ENCODE assay signal across 8 mouse cellular contexts in the genomic region with DNA sequence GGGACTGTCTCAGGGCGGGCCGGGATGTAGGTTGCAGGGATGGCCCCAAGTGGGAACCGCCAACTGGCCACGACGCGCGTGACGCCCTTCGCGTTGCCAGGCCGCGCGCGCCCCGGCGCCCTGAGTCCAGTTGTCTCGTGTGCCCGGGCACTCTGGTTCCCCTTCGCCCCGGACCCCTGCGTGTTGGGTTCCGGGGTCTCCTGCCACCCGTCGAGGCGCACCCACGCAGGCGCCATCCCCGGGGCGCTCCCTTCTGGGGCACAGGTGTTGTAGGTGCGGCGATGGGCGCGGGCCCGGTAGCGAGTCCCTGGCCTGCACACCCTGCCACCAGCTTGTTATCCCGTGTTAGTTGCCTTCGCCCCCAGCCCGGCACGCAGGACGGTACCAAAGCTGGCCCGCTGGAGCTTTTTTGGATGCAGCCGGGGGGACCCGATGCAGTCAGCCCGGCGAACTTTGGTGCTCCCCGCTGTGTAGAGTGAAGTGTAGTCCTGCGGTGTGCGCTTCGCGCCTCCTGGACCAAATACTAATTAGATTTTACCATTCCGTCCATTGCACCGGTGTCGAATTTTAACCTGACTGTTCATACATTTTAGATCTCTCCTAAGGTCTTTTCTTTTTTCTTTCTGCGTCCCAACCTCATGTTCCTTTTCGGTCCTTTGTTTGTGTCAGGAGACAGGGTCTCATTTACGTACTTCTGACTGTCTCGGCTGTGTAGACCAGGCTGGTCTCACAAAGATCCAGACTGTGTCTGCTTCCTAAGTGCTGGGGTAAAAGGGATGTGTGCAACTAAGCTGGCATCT. TPM values are rescaled to one million over a fixed set of nuclear protein-coding genes. Genes with fewer than 3 reads are reported as not detected.
DNase-seq lines count a peak whose midpoint lies in the region; ATAC-seq and TF ChIP-seq lines count a peak whose summit lies in the region.

No protein-coding gene starts in this region.

- H3K4me3 ChIP-seq in layer of hippocampus, adult 2 months = peak overlapping the region; percentile 76
- peak overlapping the region; percentile 93 for H3K4me3 ChIP-seq in forebrain, embryonic 12.5 days (replicated peaks)
- H3K4me3 ChIP-seq in liver, adult 2 months (ENCODE audit: insufficient read depth, low read depth, low read length) = peak overlapping the region; percentile 98

- peak overlapping the region; percentile 89 for H3K9ac ChIP-seq in forebrain, embryonic 12.5 days
- peak overlapping the region; percentile 98 for H3K9ac ChIP-seq in liver, adult 2 months (ENCODE audit: low read depth, low read length)

- no peaks in the 10 kb centered on the region for H3K36me3 ChIP-seq in forebrain, embryonic 12.5 days (replicated peaks)
- no peaks in the 10 kb centered on the region for H3K36me3 ChIP-seq in liver, adult 2 months (ENCODE audit: control insufficient read depth, insufficient read depth, low read length)

- H3K27ac ChIP-seq in layer of hippocampus, adult 2 months = peak overlapping the region; percentile 96
- H3K27ac ChIP-seq in forebrain, embryonic 12.5 days = peak overlapping the region; percentile 63; the same call in 1 of the 2 replicates
- peak overlapping the region; percentile 77 for H3K27ac ChIP-seq in liver, adult 2 months (replicated peaks; ENCODE audit: insufficient read depth, low read depth, low read length)

- no peaks in the 10 kb centered on the region for H3K27me3 ChIP-seq in forebrain, embryonic 12.5 days
- no peaks in the 10 kb centered on the region for H3K27me3 ChIP-seq in liver, adult 2 months (ENCODE audit: control insufficient read depth, insufficient read depth, low read length)

- DNase-seq in layer of hippocampus, adult 2 months (ENCODE audit: low spot score in 2 of 2) = no peak
- no peak for DNase-seq in layer of hippocampus, adult 9-11 months
- peak; percentile 50 for DNase-seq in R1 (ENCODE audit: low read depth, low spot score)
- DNase-seq in liver, adult 2 months (ENCODE audit: extremely low read depth, low read depth, low spot score) = no peak
- no peak for DNase-seq in ovary, adult 18-20 months (ENCODE audit: low spot score)
- no peak for DNase-seq in left cerebral cortex, postnatal 10 days (ENCODE audit: extremely low spot score in 1 of 2, low spot score in 2 of 2)
- no peak for DNase-seq in thymus, postnatal 0 days (ENCODE audit: low spot score)

- H3K9me3 ChIP-seq in forebrain, embryonic 12.5 days = no peaks in the 10 kb centered on the region

- under 1% methylated on average over 57 of the region's 57 CpGs for WGBS in forebrain, embryonic 12.5 days
- 3% methylated on average over 57 of the region's 57 CpGs for WGBS in liver, adult 2 months

- peak; percentile 51 for ATAC-seq in forebrain, embryonic 12.5 days (ENCODE audit: low FRiP score)

- peaks cover 33% of the 10 kb centered on the region for H3K4me1 ChIP-seq in forebrain, embryonic 12.5 days
- peaks cover 14% of the 10 kb centered on the region for H3K4me1 ChIP-seq in liver, adult 2 months (ENCODE audit: control insufficient read depth, insufficient read depth, low read length)

- TF ChIP-seq POLR2A in liver, adult 2 months (IDR thresholded peaks at IDR 0.05; ENCODE audit: extremely low read depth, insufficient read depth, low read length) = no peak

- H3K4me2 ChIP-seq in forebrain, embryonic 12.5 days = peak overlapping the region; percentile 88

- TF ChIP-seq CTCF in layer of hippocampus, adult 2 months (conservative IDR thresholded peaks at IDR 0.05) = no peak
- no peak for TF ChIP-seq CTCF in liver, adult 2 months (IDR thresholded peaks at IDR 0.05; ENCODE audit: low read depth, low read length)

- peaks cover 22% of the 10 kb centered on the region for H3K79me2 ChIP-seq in liver, adult 2 months (ENCODE audit: control insufficient read depth, insufficient read depth, low read length)

- intact Hi-C loops in left cerebral cortex, postnatal 10 days (cut with DNase I) = no loop called here

RNA-seq across cellular contexts. Expression of gene Sun1, which starts 0.5 kb away (rescaled TPM):
- total RNA-seq in layer of hippocampus, adult 2 months (2021) = 10 to 100 TPM; 78.8 to 91.0 TPM
- 53.1 and 59.3 TPM in 2 replicates for polyA plus RNA-seq in forebrain, embryonic 12.5 days (2016; fragmentation: Nextera tagmentation; extraction: Ambion mirVana)
- total RNA-seq in liver, adult 2 months (2014; rRNA removed) = 15.6 and 15.8 TPM in 2 replicates
- polyA plus RNA-seq in liver, adult 2 months (2012; rRNA removed) = 6.7 and 8.8 TPM in 2 replicates
- total RNA-seq in left cerebral cortex, postnatal 10 days (2021) = 10 to 100 TPM; 81.3 to 82.9 TPM
- 19.0 and 19.4 TPM in 2 replicates for polyA plus RNA-seq in thymus, postnatal 0 days (2015; fragmentation: Nextera tagmentation; extraction: Ambion mirVana)

RNA-seq across cellular contexts. Expression of gene Dnaaf5, which starts 50.9 kb away (rescaled TPM):
- total RNA-seq in layer of hippocampus, adult 2 months (2021) = 10 to 100 TPM in 1 of 2 experiments, 1 to 10 TPM in 1; 5.7 to 10.7 TPM
- polyA plus RNA-seq in forebrain, embryonic 12.5 days (2016; fragmentation: Nextera tagmentation; extraction: Ambion mirVana) = 5.9 and 7.5 TPM in 2 replicates
- 2.7 and 3.5 TPM in 2 replicates for total RNA-seq in liver, adult 2 months (2014; rRNA removed)
- polyA plus RNA-seq in liver, adult 2 months (2012; rRNA removed) = 8.1 and 9.0 TPM in 2 replicates
- total RNA-seq in left cerebral cortex, postnatal 10 days (2021) = 1 to 10 TPM; 6.3 to 6.7 TPM
- 3.4 and 4.1 TPM in 2 replicates for polyA plus RNA-seq in thymus, postnatal 0 days (2015; fragmentation: Nextera tagmentation; extraction: Ambion mirVana)

RNA-seq across cellular contexts. Expression of gene Get4, which starts 51.2 kb away (rescaled TPM):
- total RNA-seq in layer of hippocampus, adult 2 months (2021) = 10 to 100 TPM; 52.5 to 53.8 TPM
- polyA plus RNA-seq in forebrain, embryonic 12.5 days (2016; fragmentation: Nextera tagmentation; extraction: Ambion mirVana) = 138 and 141 TPM in 2 replicates
- 20.9 and 26.5 TPM in 2 replicates for total RNA-seq in liver, adult 2 months (2014; rRNA removed)
- polyA plus RNA-seq in liver, adult 2 months (2012; rRNA removed) = 62.3 and 69.1 TPM in 2 replicates
- total RNA-seq in left cerebral cortex, postnatal 10 days (2021) = 10 to 100 TPM; 55.9 to 56.2 TPM
- polyA plus RNA-seq in thymus, postnatal 0 days (2015; fragmentation: Nextera tagmentation; extraction: Ambion mirVana) = 184 and 200 TPM in 2 replicates

RNA-seq across cellular contexts. Expression of gene Prkar1b, which starts 51.2 kb away (rescaled TPM):
- total RNA-seq in layer of hippocampus, adult 2 months (2021) = 100 to 1,000 TPM; 393 to 425 TPM
- 35.2 and 37.0 TPM in 2 replicates for polyA plus RNA-seq in forebrain, embryonic 12.5 days (2016; fragmentation: Nextera tagmentation; extraction: Ambion mirVana)
- total RNA-seq in liver, adult 2 months (2014; rRNA removed) = 0.37 and 0.67 TPM in 2 replicates
- 0.22 and 0.60 TPM in 2 replicates for polyA plus RNA-seq in liver, adult 2 months (2012; rRNA removed)
- total RNA-seq in left cerebral cortex, postnatal 10 days (2021) = 100 to 1,000 TPM; 499 to 505 TPM
- polyA plus RNA-seq in thymus, postnatal 0 days (2015; fragmentation: Nextera tagmentation; extraction: Ambion mirVana) = 2.4 and 3.5 TPM in 2 replicates
